Mouse (Mus musculus): ENCODE results near the gene Ptprk. TPM values are rescaled to one million over a fixed set of nuclear protein-coding genes. Genes with fewer than 3 reads are reported as not detected.

Ptprk gene
- polyA plus RNA-seq, 1 experiment from 2014 or later: 3.7 TPM

GRCm38 (mm10) chr10:28306451-28307086 lies 231.9 kb downstream of the Ptprk start:
- ATAC-seq (ENCODE audit: low read depth): no peak
- no peak overlapping the region for H3K9ac ChIP-seq
- WGBS (ENCODE audit: insufficient replicate concordance): 34% methylated on average over 6 of the region's 6 CpGs

GRCm38 (mm10) chr10:28311369-28311768 lies 236.7 kb downstream of the Ptprk start:
- 50% methylated on average over 1 of the region's 1 CpGs for WGBS (ENCODE audit: insufficient replicate concordance)
- Histone ChIP-seq H3K4me2 (no peak overlapping the region), H3K36me3 (no peaks in the 10 kb centered on the region), H3K27ac (no peak overlapping the region), H3K9ac (no peak overlapping the region), H3K9me3 (replicated peaks) (no peaks in the 10 kb centered on the region), H3K4me3 (replicated peaks) (no peak overlapping the region), H3K27me3 (no peaks in the 10 kb centered on the region), H3K4me1 (replicated peaks) (no peaks in the 10 kb centered on the region)
- DNase-seq (no peak), ATAC-seq (ENCODE audit: low read depth) (no peak)

More at GRCm38 (mm10) chr10:28306451-28307086, 231.9 kb downstream of the Ptprk start:
- Histone ChIP-seq H3K4me2 (no peak overlapping the region), H3K9me3 (replicated peaks) (no peaks in the 10 kb centered on the region), H3K27ac (no peak overlapping the region), H3K27me3 (no peaks in the 10 kb centered on the region), H3K4me3 (replicated peaks) (no peak overlapping the region), H3K4me1 (replicated peaks) (no peaks in the 10 kb centered on the region), H3K36me3 (no peaks in the 10 kb centered on the region)
- no peak for DNase-seq

GRCm38 (mm10) chr10:28322995-28323394 lies 248.4 kb downstream of the Ptprk start:
- Histone ChIP-seq H3K27ac (no peak overlapping the region), H3K4me2 (no peak overlapping the region), H3K36me3 (no peaks in the 10 kb centered on the region), H3K27me3 (no peaks in the 10 kb centered on the region), H3K4me3 (replicated peaks) (no peak overlapping the region), H3K9ac (no peak overlapping the region), H3K4me1 (replicated peaks) (no peaks in the 10 kb centered on the region), H3K9me3 (replicated peaks) (no peaks in the 10 kb centered on the region)
- ATAC-seq (ENCODE audit: low read depth) (no peak), DNase-seq (no peak)
- WGBS (ENCODE audit: insufficient replicate concordance): 51% methylated on average over 2 of the region's 2 CpGs

DNA sequence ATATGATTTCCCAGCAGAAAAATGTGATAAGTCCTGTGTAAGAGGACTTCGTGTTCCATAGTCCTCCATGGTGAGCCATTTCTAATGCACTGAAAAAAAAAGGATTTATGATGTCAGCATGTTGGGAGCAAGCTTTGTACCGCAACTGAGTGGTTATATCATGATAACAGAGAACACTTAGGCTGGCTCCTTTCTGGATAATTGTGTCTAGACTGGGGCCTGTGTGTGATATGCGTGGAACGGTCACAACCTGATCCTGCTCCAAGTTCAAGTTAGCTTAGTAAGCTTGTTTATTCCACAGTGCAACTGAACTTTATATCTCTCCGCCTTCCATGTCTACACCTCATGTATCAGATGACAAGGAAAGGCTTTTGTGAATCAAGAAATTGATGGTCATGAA lies 260.6 kb downstream of the Ptprk start:
- Histone ChIP-seq H3K4me1 (replicated peaks) (no peaks in the 10 kb centered on the region), H3K27ac (no peak overlapping the region), H3K9me3 (replicated peaks) (no peaks in the 10 kb centered on the region), H3K36me3 (no peaks in the 10 kb centered on the region), H3K4me3 (replicated peaks) (no peak overlapping the region), H3K9ac (no peak overlapping the region), H3K4me2 (no peak overlapping the region), H3K27me3 (no peaks in the 10 kb centered on the region)
- DNase-seq: no peak
- 62% methylated on average over 5 of the region's 5 CpGs for WGBS (ENCODE audit: insufficient replicate concordance)
- ATAC-seq (ENCODE audit: low read depth): no peak

DNA sequence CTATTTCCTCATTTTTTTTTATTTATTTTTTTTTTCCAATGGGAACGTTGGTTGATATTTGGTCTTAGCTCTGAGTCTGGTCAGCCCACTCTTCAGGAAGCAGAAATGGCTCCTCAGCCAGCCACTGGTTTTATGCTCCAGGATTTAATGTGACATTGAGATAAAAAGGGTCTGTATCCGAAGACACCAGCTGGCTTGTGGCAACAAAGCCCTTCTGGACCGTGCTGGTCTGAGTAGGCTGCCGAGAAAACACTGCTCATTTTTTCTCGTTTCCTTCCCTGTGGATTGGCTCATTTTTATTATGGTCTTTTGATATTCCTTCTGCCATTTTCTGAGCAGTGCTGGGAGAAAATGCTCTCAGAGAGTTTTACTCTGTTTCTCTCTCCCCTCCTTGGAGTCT lies 263.9 kb downstream of the Ptprk start:
- H3K4me2 ChIP-seq: no peak overlapping the region
- no peaks in the 10 kb centered on the region for H3K27me3 ChIP-seq
- DNase-seq (no peak), ATAC-seq (ENCODE audit: low read depth) (no peak)
- no peak overlapping the region for H3K27ac ChIP-seq
- no peaks in the 10 kb centered on the region for H3K4me1 ChIP-seq (replicated peaks)
- H3K9ac ChIP-seq: no peak overlapping the region
- H3K4me3 ChIP-seq (replicated peaks): no peak overlapping the region
- H3K36me3 ChIP-seq: no peaks in the 10 kb centered on the region
- no peaks in the 10 kb centered on the region for H3K9me3 ChIP-seq (replicated peaks)
- WGBS (ENCODE audit: insufficient replicate concordance): 62% methylated on average over 5 of the region's 5 CpGs

DNA sequence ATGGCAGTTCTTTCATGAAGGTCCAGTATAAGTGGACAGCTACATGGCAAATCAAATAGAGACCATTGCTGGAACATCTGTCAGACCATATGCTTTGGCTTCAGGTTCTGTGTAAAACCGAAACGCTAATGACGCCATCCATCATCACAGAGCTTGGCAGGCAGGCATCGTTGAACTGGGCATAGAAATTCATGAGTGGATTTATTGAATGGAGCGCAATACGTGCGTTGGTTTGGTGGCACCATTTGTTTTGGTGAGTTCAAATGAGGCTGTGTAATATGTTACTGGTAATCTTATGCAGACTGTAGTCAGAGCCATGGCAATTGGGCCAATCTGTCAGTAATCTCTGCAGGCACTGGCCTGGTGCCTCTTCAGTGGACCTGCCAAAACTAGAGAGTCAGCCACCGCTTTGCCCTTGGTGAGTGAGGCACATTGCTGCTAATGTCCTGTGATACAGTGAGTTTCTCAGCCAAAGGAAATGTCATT lies 270.6 kb downstream of the Ptprk start:
- no peaks in the 10 kb centered on the region for H3K9me3 ChIP-seq (replicated peaks)
- H3K27ac ChIP-seq: no peak overlapping the region
- no peak for DNase-seq
- no peaks in the 10 kb centered on the region for H3K4me1 ChIP-seq (replicated peaks)
- no peak overlapping the region for H3K4me3 ChIP-seq (replicated peaks)
- ATAC-seq (ENCODE audit: low read depth): no peak
- H3K9ac ChIP-seq: no peak overlapping the region
- 81% methylated on average over 8 of the region's 8 CpGs for WGBS (ENCODE audit: insufficient replicate concordance)
- H3K27me3 ChIP-seq: no peaks in the 10 kb centered on the region
- no peaks in the 10 kb centered on the region for H3K36me3 ChIP-seq
- H3K4me2 ChIP-seq: no peak overlapping the region

DNA sequence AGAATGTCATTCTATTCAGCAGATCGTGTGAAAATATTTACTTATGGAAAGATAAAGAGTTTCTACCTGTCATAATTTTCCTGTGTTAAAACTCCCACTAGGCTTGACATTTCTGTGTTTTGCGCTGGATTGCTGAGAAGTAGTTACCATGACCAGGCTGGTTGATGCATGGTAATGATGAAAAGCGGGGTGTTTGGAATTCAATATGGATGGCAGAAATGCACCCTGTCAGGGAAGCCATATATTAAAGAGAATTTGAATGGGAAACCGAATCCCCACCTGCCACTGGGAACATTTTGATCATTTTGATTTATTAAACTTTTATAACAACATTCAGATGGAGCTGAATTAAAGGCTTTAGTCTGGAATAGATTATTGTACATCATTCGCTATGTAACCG lies 290.7 kb downstream of the Ptprk start:
- WGBS (ENCODE audit: insufficient replicate concordance): 73% methylated on average over 6 of the region's 6 CpGs
- Histone ChIP-seq H3K4me3 (replicated peaks) (no peak overlapping the region), H3K9me3 (replicated peaks) (no peaks in the 10 kb centered on the region), H3K4me2 (no peak overlapping the region), H3K4me1 (replicated peaks) (no peaks in the 10 kb centered on the region), H3K27me3 (no peaks in the 10 kb centered on the region), H3K9ac (no peak overlapping the region), H3K27ac (no peak overlapping the region), H3K36me3 (no peaks in the 10 kb centered on the region)
- ATAC-seq (ENCODE audit: low read depth) (no peak), DNase-seq (no peak)

- Histone ChIP-seq H3K9ac (no peak overlapping the region), H3K27ac (no peak overlapping the region), H3K4me3 (replicated peaks) (no peak overlapping the region), H3K36me3 (no peaks in the 10 kb centered on the region), H3K4me2 (no peak overlapping the region), H3K4me1 (replicated peaks) (no peaks in the 10 kb centered on the region), H3K9me3 (replicated peaks) (no peaks in the 10 kb centered on the region), H3K27me3 (no peaks in the 10 kb centered on the region)
- 66% methylated on average over 5 of the region's 5 CpGs for WGBS (ENCODE audit: insufficient replicate concordance)
- ATAC-seq (ENCODE audit: low read depth) (no peak), DNase-seq (no peak)
Measured at GRCm38 (mm10) chr10:28366065-28366677, 291.6 kb downstream of the Ptprk start.

- ATAC-seq (ENCODE audit: low read depth): no peak
Measured at GRCm38 (mm10) chr10:28369808-28370207, 295.2 kb downstream of the Ptprk start.

GRCm38 (mm10) chr10:28374874-28375273 lies 300.3 kb downstream of the Ptprk start:
- Histone ChIP-seq H3K4me1 (replicated peaks) (no peaks in the 10 kb centered on the region), H3K4me3 (replicated peaks) (no peak overlapping the region), H3K36me3 (no peaks in the 10 kb centered on the region), H3K9me3 (replicated peaks) (no peaks in the 10 kb centered on the region), H3K9ac (no peak overlapping the region), H3K27me3 (no peaks in the 10 kb centered on the region), H3K4me2 (no peak overlapping the region), H3K27ac (no peak overlapping the region)
- WGBS (ENCODE audit: insufficient replicate concordance): 44% methylated on average over 1 of the region's 1 CpGs
- no peak for ATAC-seq (ENCODE audit: low read depth)
- DNase-seq: no peak

More at GRCm38 (mm10) chr10:28369808-28370207, 295.2 kb downstream of the Ptprk start:
- H3K4me3 ChIP-seq (replicated peaks): no peak overlapping the region
- H3K27me3 ChIP-seq: no peaks in the 10 kb centered on the region
- WGBS (ENCODE audit: insufficient replicate concordance): 63% methylated on average over 2 of the region's 2 CpGs
- DNase-seq: no peak
- no peak overlapping the region for H3K4me2 ChIP-seq
- no peak overlapping the region for H3K9ac ChIP-seq
- no peak overlapping the region for H3K27ac ChIP-seq
- H3K4me1 ChIP-seq (replicated peaks): no peaks in the 10 kb centered on the region
- no peaks in the 10 kb centered on the region for H3K9me3 ChIP-seq (replicated peaks)
- no peaks in the 10 kb centered on the region for H3K36me3 ChIP-seq

DNA sequence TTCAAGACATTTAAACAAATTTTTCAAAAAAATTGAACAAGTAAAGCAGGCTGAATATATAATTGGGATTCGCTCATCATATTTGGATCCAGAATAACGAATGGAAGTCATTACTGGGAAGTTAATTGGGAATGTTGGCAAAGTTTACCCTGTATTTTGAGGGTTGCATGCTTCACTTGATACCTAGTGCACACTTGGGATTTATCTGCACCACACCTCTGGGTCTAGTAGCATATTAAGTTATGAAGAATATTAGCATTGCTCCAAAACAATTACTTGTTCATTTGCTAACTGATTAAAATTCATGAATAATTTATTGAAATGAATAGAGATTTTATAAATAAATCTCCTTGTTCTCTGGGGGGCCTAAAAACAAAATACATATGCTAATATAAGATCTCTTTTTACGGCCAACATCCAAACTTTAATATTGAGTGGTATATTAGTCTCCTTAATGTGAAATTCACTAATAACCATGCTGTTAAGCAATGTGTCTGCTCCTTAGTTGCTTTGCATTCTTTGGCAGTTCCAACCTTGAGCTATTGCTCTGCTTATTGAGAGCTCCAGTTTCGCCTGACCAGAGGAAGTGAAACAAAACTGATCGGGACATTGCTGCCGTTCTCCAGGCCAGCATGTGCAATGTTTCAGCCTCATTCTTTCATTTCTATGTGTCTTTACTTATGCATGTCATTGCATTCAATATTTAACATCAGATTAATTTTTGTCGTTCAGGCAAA lies 305.3 kb downstream of the Ptprk start:
- H3K9ac ChIP-seq: no peak overlapping the region
- H3K4me3 ChIP-seq (replicated peaks): no peak overlapping the region
- no peaks in the 10 kb centered on the region for H3K9me3 ChIP-seq (replicated peaks)
- H3K27ac ChIP-seq: no peak overlapping the region
- H3K4me2 ChIP-seq: no peak overlapping the region
- DNase-seq (no peak), ATAC-seq (ENCODE audit: low read depth) (no peak)
- H3K27me3 ChIP-seq: no peaks in the 10 kb centered on the region
- H3K4me1 ChIP-seq (replicated peaks): no peaks in the 10 kb centered on the region
- H3K36me3 ChIP-seq: no peaks in the 10 kb centered on the region
- 62% methylated on average over 7 of the region's 7 CpGs for WGBS (ENCODE audit: insufficient replicate concordance)
